Mouse (Mus musculus) spleen, adult 2 months (tissue): ENCODE results near the gene Iffo2. TPM values are rescaled to one million over a fixed set of nuclear protein-coding genes. Genes with fewer than 3 reads are reported as not detected.

ENCODE experiments used
- DNase-seq, 2 experiments: peaks; one replicate each; pipeline versions ENCODE4 v3.0.0 to v3.0.0-alpha.2; 2012 to 2021; ENCODE audit warnings: low spot score in 2 of 2, low read depth in 1 of 2
- H3K27ac ChIP-seq: fragments of 200-500 bp; 2 replicates; pipeline ENCODE4 v1.5.1; 2012; ENCODE audit warnings: low read length, inconsistent platforms; ENCODE audit not compliant: insufficient read depth
- H3K27me3 ChIP-seq: fragments of 200-500 bp; 2 replicates; pipeline ENCODE4 v1.6.1; 2012; ENCODE audit warnings: mild to moderate bottlenecking, moderate library complexity, low read length, inconsistent platforms; ENCODE audit not compliant: control insufficient read depth, insufficient read depth
- H3K36me3 ChIP-seq: fragments of 200-500 bp; 2 replicates; pipeline ENCODE4 v1.6.1; 2012; ENCODE audit warnings: mild to moderate bottlenecking, low read length, inconsistent platforms; ENCODE audit not compliant: control insufficient read depth, insufficient read depth
- H3K4me1 ChIP-seq: fragments of 200-500 bp; 2 replicates; pipeline ENCODE4 v1.6.1; 2011; ENCODE audit warnings: inconsistent platforms; ENCODE audit not compliant: control insufficient read depth, insufficient read depth, insufficient read length
- H3K4me3 ChIP-seq: fragments of 200-500 bp; 2 replicates; pipeline ENCODE4 v1.5.1; 2011; ENCODE audit warnings: mild to moderate bottlenecking, inconsistent platforms; ENCODE audit not compliant: insufficient read depth, insufficient read length; ENCODE audit errors: extremely low read depth
- CTCF ChIP-seq: fragments of 200-500 bp; IDR thresholded peaks from 2 replicates; pipeline ENCODE4 v1.5.1; 2011; ENCODE audit warnings: mild to moderate bottlenecking, inconsistent platforms; ENCODE audit not compliant: insufficient read depth, insufficient read length, insufficient replicate concordance; ENCODE audit errors: extremely low read depth
- POLR2A ChIP-seq: fragments of 200-500 bp; IDR thresholded peaks from 2 replicates; pipeline ENCODE4 v1.6.1; 2011; ENCODE audit warnings: low read depth, low read length, inconsistent platforms
- WGBS: fragments of 180-500 bp; shearing (Covaris S2); methylation state at CpG from one replicate; pipeline ENCODE4 v1.1.7; 2018; 5-methylcytosine and 5-hydroxymethylcytosine counted together
- polyA plus RNA-seq: library from polyadenylated mRNA; depleted of rRNA; stranded (reverse); fragments of >200 nt; gene quantifications from 2 replicates; pipeline ENCODE4 v1.2.3, GENCODE M21; 2012

Iffo2 gene
- polyA plus RNA-seq, 1 experiment: 3.5 TPM

DNA sequence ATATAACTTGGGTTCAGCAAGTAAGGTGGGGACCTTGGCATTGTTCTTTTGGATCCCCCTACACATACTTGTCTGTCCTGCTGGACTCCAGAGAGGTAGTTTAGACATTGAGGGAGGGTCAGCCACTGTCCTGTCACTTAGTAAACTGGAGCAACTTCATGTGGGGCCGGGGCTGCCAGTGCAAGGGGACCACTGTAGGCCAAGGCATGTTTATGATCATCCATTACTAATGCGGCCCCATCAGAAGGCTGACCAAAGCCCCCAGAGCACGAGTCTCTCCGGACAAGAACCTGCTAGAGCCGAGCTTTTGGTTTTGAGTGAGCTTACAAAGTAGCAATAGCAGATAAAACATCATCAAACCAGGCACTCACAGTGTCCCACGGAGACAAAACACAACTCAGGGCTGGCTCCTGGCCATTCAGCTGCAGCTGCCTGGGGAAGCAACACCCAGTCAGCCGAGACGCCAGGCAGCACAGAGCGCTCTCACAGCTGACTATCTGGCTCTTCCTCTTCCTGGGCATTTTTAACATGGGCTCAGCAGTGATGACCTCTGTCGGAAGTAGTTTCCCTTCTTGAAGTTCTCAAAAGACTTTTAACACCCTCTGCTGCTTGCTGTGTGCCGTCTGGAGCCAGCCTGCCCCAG lies 39.8 kb upstream of the Iffo2 start:
- no peak for DNase-seq
- 76% methylated on average over 11 of the region's 11 CpGs for WGBS
- Histone ChIP-seq H3K27ac (0 out of 2 replicates have a peak overlapping the region, but pooled peaks have one; percentile 13), H3K27me3 (no peaks in the 10 kb centered on the region), H3K4me3 (no peak overlapping the region), H3K36me3 (peaks cover 28% of the 10 kb centered on the region), H3K4me1 (no peaks in the 10 kb centered on the region)
- TF ChIP-seq CTCF (no peak), POLR2A (no peak)

DNA sequence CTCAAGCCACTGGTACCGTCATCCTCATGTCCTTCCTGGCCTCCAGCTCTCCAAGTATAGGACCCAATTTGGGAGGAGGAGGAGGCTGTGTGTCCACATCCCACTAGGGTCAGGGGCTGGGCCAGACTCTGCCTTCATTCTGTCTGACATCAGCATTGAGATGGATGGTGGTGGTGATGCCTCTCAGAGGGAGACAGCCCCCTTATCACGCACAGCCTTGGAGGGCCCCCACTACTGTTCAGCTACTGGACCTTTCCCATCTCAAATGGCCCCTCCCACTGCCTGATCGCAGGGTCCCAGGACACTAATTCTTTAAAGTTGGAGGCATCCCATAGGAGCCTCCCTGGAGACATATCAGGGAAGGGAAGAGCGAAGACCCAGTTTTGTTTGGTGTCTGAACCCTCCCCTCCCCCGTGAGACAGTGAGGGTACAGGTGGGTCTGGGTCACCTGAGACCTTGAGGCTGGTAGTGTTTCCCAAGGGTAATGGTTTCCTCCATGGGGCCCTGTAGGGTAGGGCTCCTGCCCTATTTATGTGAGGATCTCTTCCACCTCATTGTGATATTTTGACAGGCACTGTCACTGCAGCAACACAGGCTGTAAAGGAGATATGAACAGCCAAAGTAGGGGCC lies 38.7 kb upstream of the Iffo2 start:
- H3K36me3 ChIP-seq: peaks cover 25% of the 10 kb centered on the region
- no peak overlapping the region for H3K4me3 ChIP-seq
- 93% methylated on average over 5 of the region's 5 CpGs for WGBS

DNA sequence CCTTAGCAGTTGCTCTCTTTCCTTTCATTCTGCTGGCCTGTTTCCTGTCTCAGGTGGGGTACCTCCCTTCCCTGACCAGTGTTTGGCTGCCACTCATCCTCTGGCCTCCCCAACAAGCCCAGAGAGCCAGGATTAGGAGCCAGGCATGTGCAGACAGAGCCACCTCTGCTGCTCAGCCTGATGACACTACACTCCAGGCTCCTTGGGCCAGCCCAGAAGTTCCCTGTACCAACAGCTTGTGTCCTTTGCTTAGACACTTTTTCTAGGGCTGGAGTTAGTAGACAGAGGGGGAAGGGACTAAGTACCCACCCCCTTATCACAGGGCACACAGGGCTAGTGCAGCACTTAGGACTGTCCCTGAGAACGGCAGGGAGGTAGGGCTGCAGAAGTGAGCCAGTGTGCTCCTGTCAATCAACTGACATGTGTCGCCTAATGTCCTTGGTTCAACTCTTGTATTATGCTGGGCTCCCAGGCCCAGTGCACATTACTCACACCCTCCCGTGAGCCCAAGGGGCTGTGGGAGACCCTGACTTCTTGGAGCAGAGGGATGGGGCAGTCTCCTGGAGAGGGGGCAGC lies 38.0 kb upstream of the Iffo2 start:
- Histone ChIP-seq H3K4me3 (no peak overlapping the region), H3K4me1 (no peaks in the 10 kb centered on the region), H3K36me3 (peaks cover 21% of the 10 kb centered on the region), H3K27ac (no peak overlapping the region), H3K27me3 (no peaks in the 10 kb centered on the region)
- TF ChIP-seq POLR2A (no peak), CTCF (no peak)
- DNase-seq: no peak
- 59% methylated on average over 3 of the region's 3 CpGs for WGBS

More for the DNA sequence above, 38.7 kb upstream of the Iffo2 start:
- DNase-seq: no peak
- Histone ChIP-seq H3K4me1 (no peaks in the 10 kb centered on the region), H3K27me3 (no peaks in the 10 kb centered on the region), H3K27ac (no peak overlapping the region)
- TF ChIP-seq POLR2A: no peak
- no peak for TF ChIP-seq CTCF

DNA sequence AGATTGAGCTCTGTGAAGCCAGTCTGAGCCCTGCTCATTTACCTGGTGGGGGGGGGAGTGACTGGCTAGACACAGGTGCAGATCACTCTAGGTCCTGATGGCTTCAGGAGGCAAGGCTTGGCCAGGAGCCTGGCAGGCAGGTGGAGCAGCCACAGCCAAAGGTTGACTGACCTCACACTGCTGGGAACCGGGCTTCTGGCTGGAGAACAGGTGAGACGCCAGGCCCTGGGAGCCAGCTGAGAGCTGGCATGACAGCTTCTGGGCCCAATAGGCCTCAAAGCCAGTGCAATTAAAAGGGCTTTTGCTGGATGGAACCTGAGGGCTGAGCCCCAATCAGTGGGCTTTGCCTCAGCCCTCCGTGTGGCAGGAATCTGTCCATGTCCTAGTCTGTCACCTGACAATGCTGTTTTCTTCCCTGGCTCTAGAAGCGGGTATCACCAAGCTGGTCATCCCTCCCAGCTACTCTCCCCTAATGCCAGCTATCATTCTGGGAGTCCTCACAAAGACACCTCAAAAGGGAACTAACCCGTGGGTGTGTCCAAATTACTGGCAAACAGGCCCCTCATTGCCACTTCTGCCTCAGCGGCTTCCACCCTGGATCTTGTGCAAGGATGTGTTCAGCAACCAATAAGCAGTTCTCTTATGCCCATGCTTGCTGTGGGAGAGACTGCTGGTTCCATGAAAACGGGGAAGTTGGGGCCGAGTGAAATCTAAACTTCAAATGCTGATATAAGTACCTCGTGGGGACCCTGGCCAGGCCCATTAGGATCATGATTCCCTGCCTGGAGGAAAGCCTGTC lies 36.9 kb upstream of the Iffo2 start:
- H3K36me3 ChIP-seq: peaks cover 18% of the 10 kb centered on the region
- H3K4me3 ChIP-seq: no peak overlapping the region
- WGBS: 45% methylated on average over 9 of the region's 9 CpGs
- H3K27me3 ChIP-seq: no peaks in the 10 kb centered on the region
- TF ChIP-seq POLR2A (no peak), CTCF (no peak)
- H3K27ac ChIP-seq: 0 out of 2 replicates have a peak overlapping the region, but pooled peaks have one; percentile 14
- H3K4me1 ChIP-seq: no peaks in the 10 kb centered on the region
- DNase-seq: no peak

DNA sequence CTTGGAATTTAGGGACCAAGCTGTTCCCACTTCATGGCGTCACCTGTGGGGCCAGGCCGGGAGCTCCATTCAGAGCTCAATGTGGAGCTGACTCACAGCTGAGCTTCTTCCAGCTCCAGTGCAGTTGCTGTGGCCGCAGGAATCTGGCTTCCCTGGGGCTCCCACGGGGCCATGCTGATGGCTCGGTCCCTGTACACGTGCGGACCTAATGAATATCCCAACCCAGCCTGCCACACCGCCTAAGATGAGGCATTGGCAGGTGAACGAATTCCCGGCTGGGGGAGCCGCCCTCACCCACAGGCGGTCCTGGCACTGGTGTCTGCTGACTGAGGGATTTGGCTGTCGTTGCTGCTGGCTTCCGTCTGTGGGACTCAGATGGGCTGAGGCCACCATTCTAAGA lies 29.5 kb upstream of the Iffo2 start:
- H3K4me1 ChIP-seq: no peaks in the 10 kb centered on the region
- DNase-seq: no peak
- H3K4me3 ChIP-seq: no peak overlapping the region
- H3K27me3 ChIP-seq: no peaks in the 10 kb centered on the region
- no peaks in the 10 kb centered on the region for H3K36me3 ChIP-seq
- 92% methylated on average over 14 of the region's 14 CpGs for WGBS
- TF ChIP-seq POLR2A (no peak), CTCF (no peak)
- H3K27ac ChIP-seq: no peak overlapping the region

DNA sequence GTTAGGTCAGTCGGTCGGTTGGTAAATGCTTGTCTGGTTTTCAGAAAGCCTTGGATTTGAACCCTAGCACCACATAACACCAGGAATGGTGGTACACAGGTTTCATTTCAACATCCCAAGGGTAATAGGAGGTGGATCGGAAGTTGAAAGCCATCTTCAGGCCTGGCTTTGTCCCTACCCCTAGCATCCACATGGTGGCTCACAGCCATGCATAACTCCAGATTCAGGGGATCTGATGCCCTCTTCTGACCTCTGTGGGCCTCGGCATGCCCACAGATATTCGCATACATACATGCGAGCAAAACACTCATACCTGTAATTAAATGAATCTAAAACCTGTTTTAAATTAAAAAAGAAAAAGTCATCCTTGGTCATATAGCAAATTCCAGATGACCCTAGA lies 28.6 kb upstream of the Iffo2 start:
- H3K27me3 ChIP-seq: no peaks in the 10 kb centered on the region
- 77% methylated on average over 6 of the region's 6 CpGs for WGBS
- no peaks in the 10 kb centered on the region for H3K36me3 ChIP-seq
- no peak overlapping the region for H3K4me3 ChIP-seq
- TF ChIP-seq CTCF: no peak
- H3K4me1 ChIP-seq: no peaks in the 10 kb centered on the region
- H3K27ac ChIP-seq: no peak overlapping the region
- DNase-seq: no peak
